Mouse (Mus musculus) lung, embryonic 16.5 days (tissue): Measurements from ENCODE around the gene Pam16. TPM values are rescaled to one million over a fixed set of nuclear protein-coding genes. Genes with fewer than 3 reads are reported as not detected.
A peak's percentile ranks its signal among the peaks of the same experiment; 100 is the strongest.

Experiments used
- ATAC-seq: fragments of 200-750 bp; cut with Nextera tagmentation; 2 replicates; pipeline ENCODE4 v1.8.0; 2017; ENCODE audit warnings: low read depth, mild to moderate bottlenecking, moderate library complexity
- H3K27ac ChIP-seq: fragments of 300-500 bp; sonication (generic); 2 replicates; pipeline ENCODE4 v1.5.1; 2014; ENCODE audit warnings: mild to moderate bottlenecking, control low read depth, low read length
- H3K27me3 ChIP-seq: fragments of 300-500 bp; sonication (generic); 2 replicates; pipeline ENCODE4 v1.6.1; 2014; ENCODE audit warnings: low read depth, low read length, mixed read lengths; ENCODE audit not compliant: control insufficient read depth, insufficient read depth
- H3K36me3 ChIP-seq: fragments of 300-500 bp; sonication (generic); 2 replicates; pipeline ENCODE4 v1.6.1; 2014; ENCODE audit warnings: low read length; ENCODE audit not compliant: control insufficient read depth, insufficient read depth
- H3K4me1 ChIP-seq: fragments of 300-500 bp; sonication (generic); replicated peaks from 2 replicates; pipeline ENCODE4 v1.6.1; 2014; ENCODE audit warnings: low read length, mixed read lengths; ENCODE audit not compliant: control insufficient read depth, insufficient read depth
- H3K4me2 ChIP-seq: fragments of 300-500 bp; sonication (generic); 2 replicates; pipeline ENCODE4 v1.6.1; 2014; ENCODE audit warnings: low read depth, low read length, control low read depth
- H3K4me3 ChIP-seq: fragments of 300-500 bp; sonication (generic); 2 replicates; pipeline ENCODE4 v1.5.1; 2014; ENCODE audit warnings: mild to moderate bottlenecking, low read length, control low read depth
- H3K9ac ChIP-seq: fragments of 300-500 bp; sonication (generic); 2 replicates; pipeline ENCODE4 v1.6.1; 2014; ENCODE audit warnings: low read length, control low read depth
- H3K9me3 ChIP-seq: fragments of 300-500 bp; sonication (generic); 2 replicates; pipeline ENCODE4 v1.6.1; 2016; ENCODE audit warnings: low read length; ENCODE audit not compliant: control insufficient read depth
- WGBS: fragments of 180-500 bp; shearing (Covaris S2); extraction: QIAGEN DNeasy Blood & Tissue Kit; methylation state at CpG from one replicate; pipeline ENCODE4 v1.1.7; 2014; 5-methylcytosine and 5-hydroxymethylcytosine counted together
- polyA plus RNA-seq: library from polyadenylated mRNA; unstranded; fragments of >200 nt; fragmentation: Nextera tagmentation; extraction: Ambion mirVana; gene quantifications from 2 replicates; pipeline ENCODE4 v1.2.1, GENCODE M21; 2015

The Pam16 gene
- polyA plus RNA-seq, 1 experiment from 2014 or later: 96.2 TPM

DNA sequence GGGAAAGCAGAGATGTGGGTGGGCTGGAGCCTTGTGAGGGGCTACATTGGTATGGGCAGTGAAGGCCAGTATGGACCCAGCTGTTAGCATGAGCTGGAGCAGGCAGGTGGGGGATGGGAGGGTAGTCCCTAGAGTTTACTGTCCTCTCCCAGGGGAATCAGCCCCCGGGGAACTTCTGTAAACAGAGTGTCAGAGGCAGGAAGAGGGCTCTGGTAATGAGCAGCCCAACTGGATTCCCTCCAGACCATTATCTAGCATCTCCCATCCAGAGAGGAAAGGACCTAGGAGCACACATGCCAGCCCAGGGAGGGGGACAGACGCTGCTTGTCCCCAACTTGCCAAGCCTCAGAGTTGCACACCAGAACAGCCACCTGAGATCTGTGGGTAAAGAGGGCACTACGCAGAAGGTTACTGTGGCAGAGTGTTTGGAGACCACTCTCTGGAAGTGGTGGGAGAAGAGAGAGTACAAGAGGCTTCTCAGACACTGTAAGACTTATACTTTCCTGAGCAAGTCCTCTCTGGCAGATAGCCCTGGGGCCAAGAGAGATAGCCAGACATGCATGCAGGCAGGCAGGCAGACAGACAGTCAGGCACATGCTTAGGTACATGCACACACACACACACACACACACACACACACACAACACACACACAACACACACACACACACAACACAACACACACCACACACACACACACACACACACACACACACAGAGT, 16.5 kb upstream of the Pam16 start:
- Histone ChIP-seq H3K4me3 (peak overlapping the region; percentile 84), H3K9me3 (no peaks in the 10 kb centered on the region), H3K27ac (peak overlapping the region; percentile 99), H3K4me2 (peak overlapping the region; percentile 78), H3K27me3 (no peaks in the 10 kb centered on the region), H3K36me3 (0 out of 2 replicates have a peak, but pooled peaks cover 2% of the 10 kb centered on the region), H3K4me1 (peaks cover 57% of the 10 kb centered on the region), H3K9ac (peak overlapping the region; percentile 92)
- WGBS: 4% methylated on average over 3 of the region's 3 CpGs
- peak; percentile 18 for ATAC-seq

DNA sequence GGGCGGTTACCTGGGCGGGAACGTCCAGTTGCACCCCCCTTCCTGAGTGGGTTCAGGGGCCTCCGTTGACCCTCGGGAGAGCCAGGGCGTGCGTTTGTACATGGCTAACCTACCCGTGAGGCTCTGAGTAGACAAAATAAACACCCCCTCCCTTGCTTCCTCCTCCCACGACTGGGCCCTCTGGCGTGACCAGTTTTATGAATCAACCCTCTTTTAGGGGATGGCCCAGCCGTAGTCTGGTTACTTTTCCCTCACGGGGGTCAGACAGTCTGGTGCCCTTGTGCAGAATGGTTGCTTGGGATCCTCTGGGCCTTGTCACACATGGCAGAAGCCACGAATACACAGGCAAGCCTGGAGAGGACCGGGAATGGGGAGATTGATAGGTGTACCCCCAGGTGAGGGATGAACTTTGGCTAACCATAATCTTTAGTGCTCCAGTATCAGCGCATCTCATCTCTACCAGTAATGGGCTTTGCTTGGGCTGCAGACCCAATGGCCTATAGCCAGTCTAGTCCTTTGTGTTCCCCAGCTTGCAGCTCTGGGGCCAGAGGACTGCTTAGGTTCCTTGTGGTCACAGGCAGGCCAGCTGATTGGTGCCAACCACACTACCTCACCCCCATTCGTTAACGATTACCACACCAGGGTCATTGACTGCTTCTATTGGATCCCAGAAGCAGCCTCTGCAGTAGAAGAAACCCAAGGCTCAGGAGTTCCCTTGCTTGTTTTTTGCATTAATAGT, 15.6 kb upstream of the Pam16 start:
- peak overlapping the region; percentile 99 for H3K27ac ChIP-seq
- no peaks in the 10 kb centered on the region for H3K9me3 ChIP-seq
- H3K4me2 ChIP-seq: peak overlapping the region; percentile 78
- 0 out of 2 replicates have a peak, but pooled peaks cover 2% of the 10 kb centered on the region for H3K36me3 ChIP-seq
- H3K4me3 ChIP-seq: peak overlapping the region; percentile 84
- H3K27me3 ChIP-seq: no peaks in the 10 kb centered on the region
- H3K4me1 ChIP-seq: peaks cover 48% of the 10 kb centered on the region
- ATAC-seq: peak; percentile 18
- 2% methylated on average over 17 of the region's 17 CpGs for WGBS
- peak overlapping the region; percentile 92 for H3K9ac ChIP-seq

GRCm38 (mm10) chr16:4639831-4640237, 15.0 kb upstream of the Pam16 start, which contains the start of the genes Vasn and Dnaja3:
Gene Vasn (plus strand): TSS chr16:4639941.
Gene Dnaja3 (plus strand): TSS chr16:4639989.
- ATAC-seq: peak; percentile 85
- H3K4me3 ChIP-seq: peak within 1 kb of the TSS; percentile 84
- no peaks in the 10 kb centered on the region for H3K27me3 ChIP-seq
- peak within 1 kb of the TSS; percentile 99 for H3K27ac ChIP-seq
- WGBS: under 1% methylated on average over 22 of the region's 22 CpGs
- no peaks in the 10 kb centered on the region for H3K9me3 ChIP-seq
- no peaks in the 10 kb centered on the region for H3K36me3 ChIP-seq
- H3K4me1 ChIP-seq: peaks cover 46% of the 10 kb centered on the region
- H3K4me2 ChIP-seq: peak within 1 kb of the TSS; percentile 78
- H3K9ac ChIP-seq: peak within 1 kb of the TSS; percentile 92

GRCm38 (mm10) chr16:4638891-4639390, 14.2 kb upstream of the Pam16 start:
- Histone ChIP-seq H3K9me3 (no peaks in the 10 kb centered on the region), H3K27me3 (no peaks in the 10 kb centered on the region), H3K9ac (no peak overlapping the region), H3K4me3 (no peak overlapping the region), H3K27ac (no peak overlapping the region), H3K36me3 (peaks cover 2% of the 10 kb centered on the region; the same call in 1 of the 2 replicates), H3K4me2 (no peak overlapping the region), H3K4me1 (peaks cover 37% of the 10 kb centered on the region)
- whole genome bisulfite sequencing: 82% methylated on average over 3 of the region's 3 CpGs
- no peak for ATAC-seq

GRCm38 (mm10) chr16:4635760-4636159, 11.0 kb upstream of the Pam16 start:
- no peak overlapping the region for H3K27ac ChIP-seq
- no peak overlapping the region for H3K4me3 ChIP-seq
- peaks cover 2% of the 10 kb centered on the region; the same call in 1 of the 2 replicates for H3K36me3 ChIP-seq
- WGBS: 63% methylated on average over 4 of the region's 4 CpGs
- no peak for ATAC-seq
- H3K9me3 ChIP-seq: no peaks in the 10 kb centered on the region
- H3K4me1 ChIP-seq: peaks cover 8% of the 10 kb centered on the region
- H3K27me3 ChIP-seq: no peaks in the 10 kb centered on the region
- H3K9ac ChIP-seq: no peak overlapping the region
- H3K4me2 ChIP-seq: no peak overlapping the region

DNA sequence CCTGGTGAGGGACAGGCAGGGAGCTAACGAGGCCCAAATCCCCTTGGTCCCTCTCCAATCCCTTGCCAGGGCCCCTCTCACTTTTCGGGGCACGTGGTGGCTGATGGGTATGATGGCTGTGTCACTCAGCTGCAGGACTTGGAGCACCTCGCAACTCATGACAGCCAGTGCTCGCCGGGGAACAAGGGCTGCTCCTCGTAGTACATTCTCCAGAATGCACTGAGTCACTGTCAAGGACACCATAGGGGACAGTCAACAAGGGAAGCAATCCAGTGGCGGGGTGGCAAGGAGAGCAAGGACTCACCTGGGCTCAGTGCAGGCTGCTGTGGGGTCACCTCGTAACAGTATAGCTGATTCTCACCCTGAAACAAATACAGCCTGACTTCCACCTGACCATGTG, 9.9 kb upstream of the Pam16 start:
- Histone ChIP-seq H3K27me3 (no peaks in the 10 kb centered on the region), H3K4me2 (no peak overlapping the region), H3K36me3 (peaks cover 2% of the 10 kb centered on the region; the same call in 1 of the 2 replicates), H3K4me3 (no peak overlapping the region), H3K9me3 (no peaks in the 10 kb centered on the region), H3K4me1 (peaks cover 4% of the 10 kb centered on the region; the same call in 1 of the 2 replicates), H3K9ac (no peak overlapping the region), H3K27ac (no peak overlapping the region)
- WGBS: 78% methylated on average over 9 of the region's 9 CpGs
- no peak for ATAC-seq

- Histone ChIP-seq H3K4me2 (no peak overlapping the region), H3K27ac (no peak overlapping the region), H3K9ac (no peak overlapping the region), H3K4me1 (no peaks in the 10 kb centered on the region), H3K4me3 (no peak overlapping the region), H3K9me3 (no peaks in the 10 kb centered on the region), H3K36me3 (peaks cover 2% of the 10 kb centered on the region; the same call in 1 of the 2 replicates), H3K27me3 (no peaks in the 10 kb centered on the region)
- no peak for ATAC-seq
- WGBS: 95% methylated on average over 3 of the region's 3 CpGs
These were observed 8.9 kb upstream of the Pam16 start for GRCm38 (mm10) chr16:4633661-4634060.

GRCm38 (mm10) chr16:4632050-4632449, 7.3 kb upstream of the Pam16 start:
- no peak overlapping the region for H3K27ac ChIP-seq
- ATAC-seq: peak; percentile 37; the same call in 1 of the 2 replicates
- H3K4me1 ChIP-seq: no peaks in the 10 kb centered on the region
- H3K9me3 ChIP-seq: no peaks in the 10 kb centered on the region
- H3K4me3 ChIP-seq: no peak overlapping the region
- no peaks in the 10 kb centered on the region for H3K27me3 ChIP-seq
- WGBS: 43% methylated on average over 7 of the region's 7 CpGs
- no peak overlapping the region for H3K9ac ChIP-seq
- H3K36me3 ChIP-seq: peaks cover 2% of the 10 kb centered on the region; the same call in 1 of the 2 replicates
- no peak overlapping the region for H3K4me2 ChIP-seq

GRCm38 (mm10) chr16:4629950-4630349, 5.2 kb upstream of the Pam16 start:
- Histone ChIP-seq H3K4me2 (no peak overlapping the region), H3K4me1 (no peaks in the 10 kb centered on the region), H3K4me3 (no peak overlapping the region), H3K27me3 (no peaks in the 10 kb centered on the region), H3K9ac (no peak overlapping the region), H3K27ac (no peak overlapping the region), H3K9me3 (no peaks in the 10 kb centered on the region), H3K36me3 (peaks cover 2% of the 10 kb centered on the region; the same call in 1 of the 2 replicates)
- 23% methylated on average over 6 of the region's 6 CpGs for WGBS
- ATAC-seq: peak; percentile 56
